Mouse (Mus musculus): ENCODE data around the gene Npas3. TPM values are rescaled to one million over a fixed set of nuclear protein-coding genes. Genes with fewer than 3 reads are reported as not detected.

Gene Npas3
- polyA plus RNA-seq, 1 experiment from 2014 or later: 0.61 TPM

DNA sequence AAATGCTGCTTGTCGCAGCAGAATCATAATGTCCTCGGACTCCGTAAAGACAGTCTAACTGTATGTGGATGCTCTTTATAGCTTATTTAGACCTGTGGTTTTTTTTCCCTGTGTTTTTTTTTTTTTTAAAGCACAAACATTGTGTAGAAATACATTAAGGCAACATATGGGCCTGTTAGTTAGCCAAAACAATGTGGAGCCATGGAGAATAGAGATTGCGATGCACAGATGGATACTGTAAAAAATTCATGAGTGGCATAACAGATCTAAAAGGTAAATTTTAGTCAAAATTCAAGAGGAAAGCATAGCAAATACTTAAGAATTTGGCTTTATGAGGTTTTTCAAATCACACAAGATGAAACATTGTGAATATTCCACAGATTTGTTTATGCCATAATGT, 444.0 kb downstream of the Npas3 start:
- no peak overlapping the region for H3K27ac ChIP-seq (replicated peaks)
- H3K4me2 ChIP-seq (replicated peaks; ENCODE audit: low read depth): no peak overlapping the region
- H3K4me1 ChIP-seq (replicated peaks; ENCODE audit: control insufficient read depth, insufficient read depth): no peaks in the 10 kb centered on the region
- ATAC-seq (ENCODE audit: low FRiP score, low TSS enrichment): no peak
- H3K36me3 ChIP-seq (ENCODE audit: control insufficient read depth, insufficient read depth, low read length): no peaks in the 10 kb centered on the region
- no peaks in the 10 kb centered on the region for H3K9me3 ChIP-seq (ENCODE audit: control insufficient read depth, low read length)
- no peak for DNase-seq (ENCODE audit: low spot score)
- H3K27me3 ChIP-seq (ENCODE audit: control insufficient read depth, insufficient read depth, low read length): no peaks in the 10 kb centered on the region
- H3K4me3 ChIP-seq (ENCODE audit: low read depth, low read length): no peak overlapping the region
- no peak for TF ChIP-seq CTCF (IDR thresholded peaks at IDR 0.05; ENCODE audit: low read depth)
- no peak for TF ChIP-seq EP300 (optimal IDR thresholded peaks at IDR 0.05)
- WGBS: 92% methylated on average over 4 of the region's 4 CpGs
- no peak overlapping the region for H3K9ac ChIP-seq (ENCODE audit: low read length)

DNA sequence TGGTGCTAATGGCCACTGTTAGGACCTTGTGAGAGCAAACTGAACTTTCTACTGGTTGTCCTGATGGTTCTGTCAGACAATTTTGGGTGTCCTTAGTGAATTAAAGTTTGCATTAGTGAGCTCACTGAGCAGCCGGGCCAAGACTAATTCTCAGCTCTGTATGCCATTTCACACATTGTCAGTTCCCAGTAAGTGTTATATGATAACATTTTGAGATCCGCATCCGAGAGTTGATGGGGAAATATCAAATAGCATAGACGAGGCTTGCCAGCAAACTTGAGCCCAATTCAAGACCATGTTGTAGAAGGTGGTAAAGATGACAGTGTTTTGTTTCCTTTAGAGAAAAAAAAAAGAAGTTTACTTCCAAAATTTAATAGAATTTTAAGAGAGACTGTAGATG, 445.9 kb downstream of the Npas3 start:
- no peak overlapping the region for H3K4me2 ChIP-seq (replicated peaks; ENCODE audit: low read depth)
- H3K27ac ChIP-seq (replicated peaks): no peak overlapping the region
- no peak overlapping the region for H3K4me3 ChIP-seq (ENCODE audit: low read depth, low read length)
- H3K4me1 ChIP-seq (replicated peaks; ENCODE audit: control insufficient read depth, insufficient read depth): no peaks in the 10 kb centered on the region
- TF ChIP-seq CTCF (IDR thresholded peaks at IDR 0.05; ENCODE audit: low read depth): no peak
- no peak for TF ChIP-seq EP300 (optimal IDR thresholded peaks at IDR 0.05)
- 85% methylated on average over 4 of the region's 4 CpGs for WGBS
- DNase-seq (ENCODE audit: low spot score) (no peak), ATAC-seq (ENCODE audit: low FRiP score, low TSS enrichment) (no peak)
- no peaks in the 10 kb centered on the region for H3K36me3 ChIP-seq (ENCODE audit: control insufficient read depth, insufficient read depth, low read length)
- no peak overlapping the region for H3K9ac ChIP-seq (ENCODE audit: low read length)
- no peaks in the 10 kb centered on the region for H3K9me3 ChIP-seq (ENCODE audit: control insufficient read depth, low read length)
- H3K27me3 ChIP-seq (ENCODE audit: control insufficient read depth, insufficient read depth, low read length): no peaks in the 10 kb centered on the region

DNA sequence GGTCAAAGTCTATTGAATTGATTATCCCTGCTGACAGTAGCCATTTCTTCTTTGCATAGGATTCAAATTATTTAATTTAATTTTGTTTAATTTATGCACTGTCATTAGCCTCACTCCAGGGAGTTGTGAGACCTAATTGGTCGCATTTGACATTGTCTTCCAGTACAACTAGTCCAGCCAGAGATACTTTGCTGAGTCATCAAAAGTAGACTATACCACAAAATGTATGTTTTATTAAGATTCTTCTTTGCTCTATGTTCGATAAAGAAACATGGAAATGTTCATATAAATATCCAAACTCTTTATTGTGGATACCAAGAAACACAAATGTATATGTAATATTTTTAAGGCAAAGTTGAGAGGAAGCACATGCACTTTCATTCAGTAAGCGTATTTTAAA, 446.8 kb downstream of the Npas3 start:
- Histone ChIP-seq H3K27ac (replicated peaks) (no peak overlapping the region), H3K4me1 (replicated peaks; ENCODE audit: control insufficient read depth, insufficient read depth) (no peaks in the 10 kb centered on the region), H3K4me3 (ENCODE audit: low read depth, low read length) (no peak overlapping the region), H3K9me3 (ENCODE audit: control insufficient read depth, low read length) (no peaks in the 10 kb centered on the region), H3K27me3 (ENCODE audit: control insufficient read depth, insufficient read depth, low read length) (no peaks in the 10 kb centered on the region), H3K4me2 (replicated peaks; ENCODE audit: low read depth) (no peak overlapping the region), H3K36me3 (ENCODE audit: control insufficient read depth, insufficient read depth, low read length) (no peaks in the 10 kb centered on the region), H3K9ac (ENCODE audit: low read length) (no peak overlapping the region)
- WGBS: 87% methylated on average over 3 of the region's 3 CpGs
- ATAC-seq (ENCODE audit: low FRiP score, low TSS enrichment) (no peak), DNase-seq (ENCODE audit: low spot score) (no peak)
- no peak for TF ChIP-seq EP300 (optimal IDR thresholded peaks at IDR 0.05)
- TF ChIP-seq CTCF (IDR thresholded peaks at IDR 0.05; ENCODE audit: low read depth): no peak

DNA sequence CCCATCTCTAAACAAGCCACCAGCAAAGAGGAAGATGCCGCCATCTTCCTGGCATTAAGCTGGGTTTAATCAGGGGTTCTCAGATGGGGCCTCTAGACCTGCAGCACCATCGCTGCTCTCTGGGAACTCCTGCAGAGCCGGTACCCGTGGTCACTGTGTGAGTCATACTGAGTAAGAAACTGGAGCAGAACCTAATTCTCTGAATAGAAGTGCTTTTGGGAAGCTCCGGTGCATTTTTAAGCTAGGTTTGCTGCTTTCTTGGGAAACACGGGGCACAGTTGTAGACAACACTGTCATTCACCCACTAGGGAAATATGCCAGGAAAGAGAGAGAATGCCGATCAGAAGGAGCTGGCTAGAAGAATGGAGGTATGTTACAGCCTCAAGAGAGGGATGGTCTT, 449.2 kb downstream of the Npas3 start:
- DNase-seq (ENCODE audit: low spot score) (no peak), ATAC-seq (ENCODE audit: low FRiP score, low TSS enrichment) (no peak)
- no peaks in the 10 kb centered on the region for H3K4me1 ChIP-seq (replicated peaks; ENCODE audit: control insufficient read depth, insufficient read depth)
- no peak overlapping the region for H3K4me3 ChIP-seq (ENCODE audit: low read depth, low read length)
- H3K9me3 ChIP-seq (ENCODE audit: control insufficient read depth, low read length): no peaks in the 10 kb centered on the region
- 86% methylated on average over 7 of the region's 7 CpGs for WGBS
- TF ChIP-seq CTCF (IDR thresholded peaks at IDR 0.05; ENCODE audit: low read depth) (no peak), EP300 (optimal IDR thresholded peaks at IDR 0.05) (no peak)
- H3K27ac ChIP-seq (replicated peaks): no peak overlapping the region
- H3K27me3 ChIP-seq (ENCODE audit: control insufficient read depth, insufficient read depth, low read length): no peaks in the 10 kb centered on the region
- no peak overlapping the region for H3K9ac ChIP-seq (ENCODE audit: low read length)
- H3K36me3 ChIP-seq (ENCODE audit: control insufficient read depth, insufficient read depth, low read length): no peaks in the 10 kb centered on the region
- H3K4me2 ChIP-seq (replicated peaks; ENCODE audit: low read depth): no peak overlapping the region

DNA sequence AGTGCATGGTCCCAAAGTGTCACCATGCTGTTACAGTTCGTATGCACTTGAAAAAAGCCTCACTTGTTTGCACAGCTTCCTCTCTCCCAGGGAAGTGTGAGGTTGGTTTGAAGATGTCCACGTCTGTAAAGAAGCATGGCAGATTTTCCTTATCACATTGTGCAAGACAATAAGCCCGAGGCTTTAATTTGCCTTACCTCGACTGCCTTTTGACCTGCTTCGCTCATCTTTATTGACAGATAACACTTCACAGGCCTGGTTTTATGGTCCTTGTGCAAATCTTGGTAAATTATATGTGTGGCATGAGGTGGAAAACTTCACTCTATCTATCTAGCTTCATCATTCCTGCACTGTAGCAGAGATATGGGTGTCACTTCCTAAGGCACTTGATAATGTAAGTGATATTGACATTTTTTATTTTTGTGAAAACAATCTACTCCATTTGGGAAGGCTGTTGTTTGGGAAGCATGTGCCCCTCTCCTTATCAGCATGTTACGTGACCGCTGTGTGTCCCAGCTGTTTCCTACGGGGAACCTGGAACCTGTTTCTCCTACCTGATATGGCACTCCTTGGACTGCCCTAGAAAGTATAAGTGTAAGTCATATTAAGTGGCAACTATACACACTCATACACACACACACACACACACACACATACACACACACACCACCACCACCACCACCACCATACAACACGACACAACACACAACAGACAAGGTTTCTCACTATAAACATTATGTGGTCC, 450.2 kb downstream of the Npas3 start:
- TF ChIP-seq CTCF (IDR thresholded peaks at IDR 0.05; ENCODE audit: low read depth) (no peak), EP300 (optimal IDR thresholded peaks at IDR 0.05) (no peak)
- Histone ChIP-seq H3K9ac (ENCODE audit: low read length) (no peak overlapping the region), H3K4me1 (replicated peaks; ENCODE audit: control insufficient read depth, insufficient read depth) (no peaks in the 10 kb centered on the region), H3K9me3 (ENCODE audit: control insufficient read depth, low read length) (no peaks in the 10 kb centered on the region), H3K27ac (replicated peaks) (no peak overlapping the region), H3K27me3 (ENCODE audit: control insufficient read depth, insufficient read depth, low read length) (no peaks in the 10 kb centered on the region), H3K4me3 (ENCODE audit: low read depth, low read length) (no peak overlapping the region), H3K4me2 (replicated peaks; ENCODE audit: low read depth) (no peak overlapping the region), H3K36me3 (ENCODE audit: control insufficient read depth, insufficient read depth, low read length) (no peaks in the 10 kb centered on the region)
- 74% methylated on average over 9 of the region's 9 CpGs for WGBS
- no peak for DNase-seq (ENCODE audit: low spot score)
- no peak for ATAC-seq (ENCODE audit: low FRiP score, low TSS enrichment)

DNA sequence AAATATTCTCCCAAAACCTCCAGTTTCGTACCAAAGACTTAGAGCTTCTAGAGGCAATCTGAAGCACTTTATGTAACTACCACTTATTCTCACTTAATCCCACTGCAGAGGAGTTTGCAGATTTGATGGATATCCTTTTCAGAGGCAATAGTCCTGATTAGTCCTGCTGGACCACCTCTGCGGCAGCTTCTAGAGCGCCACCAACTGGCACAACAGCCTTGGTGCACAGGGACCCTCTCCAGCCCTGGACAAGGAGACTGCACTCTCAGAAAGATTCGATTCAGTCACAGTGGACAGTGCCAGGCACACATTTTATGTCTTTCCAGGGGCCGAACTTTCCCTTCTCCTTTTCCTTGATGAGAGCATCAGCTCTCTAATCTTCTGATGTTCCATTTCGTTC, 471.4 kb downstream of the Npas3 start:
- 61% methylated on average over 6 of the region's 6 CpGs for WGBS
- Histone ChIP-seq H3K27ac (replicated peaks) (no peak overlapping the region), H3K9me3 (ENCODE audit: control insufficient read depth, low read length) (no peaks in the 10 kb centered on the region), H3K4me3 (ENCODE audit: low read depth, low read length) (no peak overlapping the region), H3K4me2 (replicated peaks; ENCODE audit: low read depth) (no peak overlapping the region), H3K4me1 (replicated peaks; ENCODE audit: control insufficient read depth, insufficient read depth) (no peaks in the 10 kb centered on the region), H3K27me3 (ENCODE audit: control insufficient read depth, insufficient read depth, low read length) (no peaks in the 10 kb centered on the region), H3K36me3 (ENCODE audit: control insufficient read depth, insufficient read depth, low read length) (no peaks in the 10 kb centered on the region), H3K9ac (ENCODE audit: low read length) (no peak overlapping the region)
- no peak for ATAC-seq (ENCODE audit: low FRiP score, low TSS enrichment)
- DNase-seq (ENCODE audit: low spot score): no peak
- TF ChIP-seq CTCF (IDR thresholded peaks at IDR 0.05; ENCODE audit: low read depth) (peak; percentile 46), EP300 (optimal IDR thresholded peaks at IDR 0.05) (no peak)

Measured in stomach, postnatal 0 days (tissue).